Mouse (Mus musculus) stomach, postnatal 0 days (tissue): ENCODE results near the gene Tmem217.

Experiments
- CTCF ChIP-seq: IDR thresholded peaks from 2 replicates; pipeline ENCODE4 v1.5.1; 2016; ENCODE audit warnings: antibody characterized with exemption, low read depth, mild to moderate bottlenecking, moderate library complexity
- EP300 ChIP-seq: optimal IDR thresholded peaks from 2 replicates; pipeline ENCODE3; 2016; ENCODE audit warnings: antibody characterized with exemption

GRCm38 (mm10) chr17:29568435-29568834, 16.2 kb upstream of the Tmem217 start:
- TF ChIP-seq CTCF, result no peak
- TF ChIP-seq EP300, result no peak
